Mouse (Mus musculus): Measurements from ENCODE around the gene Zbed3.

GRCm38 (mm10) chr13:95278426-95279025, 44.9 kb upstream of the Zbed3 start:
- TF ChIP-seq CTCF (IDR thresholded peaks at IDR 0.05; ENCODE audit: low read depth, low read length) (no peak), POLR2A (IDR thresholded peaks at IDR 0.05; ENCODE audit: insufficient read depth, low read length) (no peak)
